Mouse (Mus musculus): ENCODE measurements around the gene Pitx3. TPM values are rescaled to one million over a fixed set of nuclear protein-coding genes. Genes with fewer than 3 reads are reported as not detected.

The Pitx3 gene
- polyA plus RNA-seq (2012; rRNA removed), result not detected in 2 replicates

GRCm38 (mm10) chr19:46147511-46148371 lies at the start of gene Pitx3:
Gene Pitx3 (minus strand): TSS chr19:46148326.

DNA sequence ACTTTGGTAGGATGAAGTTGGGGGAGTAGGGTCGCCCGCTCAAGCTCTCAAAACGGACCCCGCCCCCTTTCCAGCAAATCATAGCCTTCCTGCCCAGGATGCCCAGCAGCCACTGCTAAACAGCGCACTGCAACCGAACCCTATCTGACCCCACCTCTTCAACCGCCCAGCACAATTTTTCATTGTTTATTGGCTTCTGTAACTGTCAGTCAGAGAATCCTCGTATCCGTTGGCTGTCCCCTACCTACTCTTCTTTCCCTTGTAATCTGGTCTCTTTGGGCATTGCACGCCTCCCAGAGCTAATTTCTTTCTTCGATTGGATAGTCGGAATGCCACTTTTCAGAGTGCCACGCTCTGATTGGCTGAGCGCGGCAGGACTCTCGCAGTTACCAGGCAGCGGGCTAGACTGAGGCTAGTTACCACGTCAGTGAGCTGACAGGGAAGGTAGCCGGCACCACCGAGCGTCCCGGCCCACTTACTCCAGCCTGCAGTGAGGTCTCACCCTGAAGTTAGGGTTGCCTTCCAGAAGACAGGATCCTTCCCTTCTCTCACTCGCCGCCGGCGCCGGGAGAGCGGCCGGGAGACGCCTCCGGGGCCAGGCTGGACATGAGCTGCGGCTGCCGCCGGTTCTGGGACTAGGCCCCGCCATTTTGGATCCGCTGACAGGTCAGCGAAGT lies 4.1 kb upstream of the Pitx3 start, which contains the start of gene Gbf1:
Gbf1 (plus strand) TSS at position 383 of the 677 bp plus-strand sequence.

DNA sequence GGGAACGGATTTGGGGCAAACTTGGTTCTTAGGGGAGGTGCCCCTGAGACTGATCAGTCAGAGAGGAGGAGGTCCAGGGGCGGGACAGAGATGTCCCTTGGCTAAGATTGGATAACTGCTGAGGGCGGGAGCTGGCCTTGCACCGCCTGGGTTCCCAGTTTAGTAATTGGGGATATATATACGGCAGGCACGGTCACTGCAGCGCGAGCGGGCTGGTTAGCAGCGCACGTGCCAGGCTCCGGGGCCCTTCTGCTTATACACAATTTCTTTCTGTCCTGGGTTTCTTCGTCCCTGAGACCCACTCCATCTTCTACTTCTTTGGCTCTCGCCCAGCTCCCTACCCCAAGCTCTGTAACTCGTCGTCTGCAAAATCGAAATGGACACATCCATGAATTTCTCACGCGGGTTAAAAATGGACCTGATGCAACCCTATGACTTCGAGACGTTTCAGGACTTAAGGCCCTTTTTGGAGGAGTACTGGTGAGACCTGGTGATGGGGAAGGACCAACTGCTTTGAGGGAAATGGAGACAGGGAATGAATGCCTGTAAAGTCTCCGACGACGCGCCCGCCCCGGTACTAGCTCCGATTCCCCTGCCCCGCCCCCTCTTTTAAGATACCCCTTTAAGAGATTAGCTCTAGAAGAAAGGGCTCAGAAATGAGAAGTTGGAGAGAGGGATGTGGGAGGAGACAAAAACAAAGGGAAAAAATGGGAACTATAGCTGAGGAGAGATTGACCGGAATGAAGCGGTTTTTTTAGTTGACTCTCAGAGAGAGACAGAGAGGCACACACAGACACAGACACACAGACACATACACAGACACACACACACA lies 16.2 kb downstream of the Pitx3 start, which contains the start of gene Elovl3:
Elovl3 (plus strand) TSS at position 204 of the 832 bp plus-strand sequence.

Other genes starting within 250 kb of the Pitx3 start
- gene Armh3, start 149.8 kb downstream of the Pitx3 start, polyA plus RNA-seq (2012; rRNA removed), result 2.3 and 2.9 TPM in 2 replicates
- 1.5 and 1.8 TPM in 2 replicates for gene Hps6, start 144.8 kb downstream of the Pitx3 start, polyA plus RNA-seq (2012; rRNA removed)
- gene Pprc1, start 103.4 kb downstream of the Pitx3 start, polyA plus RNA-seq (2012; rRNA removed), result 9.0 and 10.0 TPM in 2 replicates
- 81.3 and 103 TPM in 2 replicates for gene Ldb1, start 103.1 kb downstream of the Pitx3 start, polyA plus RNA-seq (2012; rRNA removed)
- 28.5 and 30.7 TPM in 2 replicates for gene Nolc1, start 72.5 kb downstream of the Pitx3 start, polyA plus RNA-seq (2012; rRNA removed)
- gene Elovl3, start 16.4 kb downstream of the Pitx3 start, polyA plus RNA-seq (2012; rRNA removed), result 0.12 and 0.13 TPM in 2 replicates
- 13.5 and 18.2 TPM in 2 replicates for gene Gbf1, start 4.2 kb upstream of the Pitx3 start, polyA plus RNA-seq (2012; rRNA removed)
- gene Nfkb2, start 156.0 kb upstream of the Pitx3 start, polyA plus RNA-seq (2012; rRNA removed), result 4.4 and 4.9 TPM in 2 replicates
- 1.7 and 1.9 TPM in 2 replicates for gene Psd, start 178.8 kb upstream of the Pitx3 start, polyA plus RNA-seq (2012; rRNA removed)
- 7.8 and 8.1 TPM in 2 replicates for gene Fbxl15, start 179.9 kb upstream of the Pitx3 start, polyA plus RNA-seq (2012; rRNA removed)
- 42.7 and 46.4 TPM in 2 replicates for gene Cuedc2, start 190.4 kb upstream of the Pitx3 start, polyA plus RNA-seq (2012; rRNA removed)
- 7.3 and 9.8 TPM in 2 replicates for gene Mfsd13a, start 192.8 kb upstream of the Pitx3 start, polyA plus RNA-seq (2012; rRNA removed)
- 0.36 and 0.38 TPM in 2 replicates for gene 2310034G01Rik, start 202.0 kb upstream of the Pitx3 start, polyA plus RNA-seq (2012; rRNA removed)
- 24.5 and 24.7 TPM in 2 replicates for gene Actr1a, start 247.4 kb upstream of the Pitx3 start, polyA plus RNA-seq (2012; rRNA removed)
- 2.8 and 3.0 TPM in 2 replicates for gene Sufu, start 248.6 kb upstream of the Pitx3 start, polyA plus RNA-seq (2012; rRNA removed)